Mouse (Mus musculus): ENCODE measurements around the gene Sltm.

DNA sequence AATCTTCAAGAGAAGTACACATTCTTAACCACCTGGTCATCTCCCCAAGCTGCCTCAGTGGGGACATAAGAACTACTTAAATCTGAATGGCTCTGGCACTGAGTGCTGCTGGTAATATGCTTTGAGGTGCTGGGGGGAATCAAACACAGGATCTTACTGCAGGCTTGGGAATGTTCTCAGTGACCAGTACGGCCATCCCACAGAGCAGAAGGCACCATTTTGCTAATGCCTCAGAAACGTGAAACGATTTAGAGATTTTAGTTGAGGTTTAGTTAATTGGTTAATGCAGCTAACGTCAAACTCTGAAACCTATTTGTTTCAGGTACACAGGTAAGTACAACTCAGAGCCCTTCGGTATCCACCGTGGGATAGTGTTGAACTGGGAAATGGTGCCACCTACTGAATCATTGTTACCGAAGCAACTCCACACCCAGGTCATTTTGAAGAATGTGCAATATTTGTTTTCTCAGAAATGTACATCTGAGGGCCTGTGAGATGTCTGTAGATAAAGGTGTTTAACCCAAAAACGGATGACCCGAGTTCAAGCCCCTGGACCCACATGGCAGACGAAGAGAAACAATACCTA is 31.5 kb upstream of the Sltm start:
- TF ChIP-seq CTCF (IDR thresholded peaks at IDR 0.05; ENCODE audit: low read depth, low read length): peak; percentile 36
- TF ChIP-seq POLR2A (IDR thresholded peaks at IDR 0.05; ENCODE audit: extremely low read depth, insufficient read depth, low read length): no peak
